24 mouse cellular contexts compared by ENCODE assay signal in genomic region chr16:29171741-29172140, GRCm38 (mm10). TPM values are rescaled to one million over a fixed set of nuclear protein-coding genes. Genes with fewer than 3 reads are reported as not detected.
DNase-seq lines count a peak whose midpoint lies in the region; ATAC-seq and TF ChIP-seq lines count a peak whose summit lies in the region.
"Had no signal": no experiment of that assay in that cellular context is flagged by ENCODE, and none has a peak within 500 bp of the region (broad histone marks: within the 10 kb centered on the region; RNA-seq: fewer than 3 reads in every experiment).

No protein-coding gene starts in this region.

- DNase-seq in frontal cortex, postnatal 25 days (ENCODE audit: low spot score in 2 of 2), result no peak
- peak; percentile 23 to 32 for DNase-seq in layer of hippocampus, adult 2 months (ENCODE audit: low spot score in 2 of 2)
- no peak for DNase-seq in layer of hippocampus, adult 8-10 months (ENCODE audit: low spot score in 2 of 2)
- peak; percentile 29 for DNase-seq in layer of hippocampus, adult 9-11 months
- DNase-seq in layer of hippocampus, postnatal 36 days, result no peak
- DNase-seq in retina, postnatal 7 days (ENCODE audit: low read depth, low spot score), result peak; percentile 8
- no peak for DNase-seq in retina, postnatal 1 day
- DNase-seq: adrenal gland, adult 8-10 months; adrenal gland, postnatal 14 days; adrenal gland, postnatal 36 days; B cell, adult 2 months; cerebellum, adult 11-12 months; cerebellum, adult 2 months; cerebellum, adult 9-10 months; cerebellum, postnatal 10 days; cerebellum, postnatal 25 days had no signal

- peak; percentile 38 for ATAC-seq in frontal cortex, adult (ENCODE audit: low TSS enrichment)
- ATAC-seq: activated CD4-positive, CD25-positive, alpha-beta regulatory T cell, adult 4 months; CD4-positive, CD25-positive, alpha-beta regulatory T cell, adult 4 months; forebrain, embryonic 13.5 days; Patski had no signal

- no peak for TF ChIP-seq CTCF in layer of hippocampus, adult 2 months (conservative IDR thresholded peaks at IDR 0.05)

- H3K4me3 ChIP-seq in layer of hippocampus, adult 2 months, result no peak overlapping the region
- H3K4me3 ChIP-seq: embryonic facial prominence, embryonic 10.5 days; embryonic facial prominence, embryonic 12.5 days; forebrain, embryonic 13.5 days had no signal

- H3K27ac ChIP-seq in layer of hippocampus, adult 2 months, result no peak overlapping the region
- H3K27ac ChIP-seq: embryonic facial prominence, embryonic 10.5 days; embryonic facial prominence, embryonic 12.5 days; forebrain, embryonic 13.5 days had no signal

RNA-seq across cellular contexts. Expression of gene Hrasls, which starts 37.8 kb away (rescaled TPM):
- total RNA-seq in layer of hippocampus, adult 2 months (2021), result 10 to 100 TPM; 10.8 to 12.8 TPM
- 10 to 100 TPM; 11.6 to 13.9 (median 13.1) TPM for total RNA-seq in layer of hippocampus, adult 8-10 months (2022)
- 10 to 100 TPM; 10.0 to 11.3 TPM for total RNA-seq in layer of hippocampus, postnatal 36 days (2021)
- total RNA-seq: CH12.LX had no signal

Comparison
In these comparisons a context has a peak if more than half of its experiments do, and no peak if none do; other contexts are left out.
1. DNase-seq: peak in layer of hippocampus, adult 2 months (2 of 2), layer of hippocampus, adult 9-11 months (single experiment) and retina, postnatal 7 days (single experiment); none in frontal cortex, postnatal 25 days (0 of 2), layer of hippocampus, adult 8-10 months (0 of 2), layer of hippocampus, postnatal 36 days (0 of 2) and retina, postnatal 1 day (single experiment).